Mouse (Mus musculus) right cerebral cortex, postnatal 4 days (tissue): ENCODE measurements around the gene Krt87.

Experiments used
- DNase-seq: peaks from one replicate; pipeline ENCODE4 v3.0.0-alpha.2; 2022

Krt87 gene

GRCm38 (mm10) chr15:101414807-101415565, 23.6 kb downstream of the Krt87 start:
- DNase-seq: no peak

- DNase-seq: no peak
Observed at GRCm38 (mm10) chr15:101413916-101414635, 24.5 kb downstream of the Krt87 start.

GRCm38 (mm10) chr15:101412188-101412587, 26.4 kb downstream of the Krt87 start:
- no peak for DNase-seq

GRCm38 (mm10) chr15:101410775-101411174, 27.8 kb downstream of the Krt87 start, which contains the start of gene Krt7:
Gene Krt7 (plus strand): TSS chr15:101411043.
- DNase-seq: no peak

GRCm38 (mm10) chr15:101398269-101398668, 40.3 kb downstream of the Krt87 start:
- DNase-seq: no peak

GRCm38 (mm10) chr15:101397683-101398082, 40.9 kb downstream of the Krt87 start:
- DNase-seq: no peak

GRCm38 (mm10) chr15:101396921-101397320, 41.7 kb downstream of the Krt87 start:
- no peak for DNase-seq

- DNase-seq: no peak
Observed at GRCm38 (mm10) chr15:101396466-101396865, 42.1 kb downstream of the Krt87 start.

- no peak for DNase-seq
Observed at GRCm38 (mm10) chr15:101394908-101395307, 43.7 kb downstream of the Krt87 start.

GRCm38 (mm10) chr15:101392251-101392650, 46.4 kb downstream of the Krt87 start:
- DNase-seq: no peak

- DNase-seq: no peak
Observed at GRCm38 (mm10) chr15:101390203-101390602, 48.4 kb downstream of the Krt87 start.

GRCm38 (mm10) chr15:101388034-101388541, 50.5 kb downstream of the Krt87 start:
- no peak for DNase-seq

GRCm38 (mm10) chr15:101387176-101387575, 51.4 kb downstream of the Krt87 start:
- no peak for DNase-seq

GRCm38 (mm10) chr15:101385064-101385463, 53.5 kb downstream of the Krt87 start:
- no peak for DNase-seq

- no peak for DNase-seq
Observed at GRCm38 (mm10) chr15:101384610-101385009, 54.0 kb downstream of the Krt87 start.

GRCm38 (mm10) chr15:101382811-101383210, 55.8 kb downstream of the Krt87 start:
- DNase-seq: no peak

- no peak for DNase-seq
Observed at GRCm38 (mm10) chr15:101381758-101382157, 56.8 kb downstream of the Krt87 start.
